Mouse (Mus musculus): ENCODE measurements around the gene Mocs1.

Mocs1 gene

DNA sequence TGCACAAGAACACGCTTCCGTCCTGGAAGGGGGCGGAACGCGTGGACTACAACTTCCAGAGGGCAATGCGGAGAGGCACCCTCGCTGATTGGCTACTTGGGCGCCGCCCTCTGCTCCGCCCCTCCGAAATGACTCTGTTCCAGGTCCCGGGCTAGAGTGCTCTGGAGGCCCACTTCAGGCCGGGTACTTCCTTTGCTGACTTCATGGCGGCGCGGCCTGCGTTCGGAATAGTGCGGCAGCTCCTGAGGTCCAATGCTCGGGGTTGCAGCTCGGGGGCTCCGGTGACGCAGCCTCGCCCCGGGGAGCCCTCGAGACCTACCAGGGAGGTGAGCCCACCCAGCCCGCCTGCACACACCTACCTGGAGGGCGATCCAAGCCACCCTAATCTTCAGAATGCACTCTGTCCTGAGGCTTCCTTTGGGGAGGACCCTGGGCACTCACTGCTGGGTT is at the start of gene Mocs1:
Gene Mocs1, plus strand, starts transcription at position 124 of the 450 bp plus-strand sequence.
- peak; percentile 96 to 97 for DNase-seq

DNA sequence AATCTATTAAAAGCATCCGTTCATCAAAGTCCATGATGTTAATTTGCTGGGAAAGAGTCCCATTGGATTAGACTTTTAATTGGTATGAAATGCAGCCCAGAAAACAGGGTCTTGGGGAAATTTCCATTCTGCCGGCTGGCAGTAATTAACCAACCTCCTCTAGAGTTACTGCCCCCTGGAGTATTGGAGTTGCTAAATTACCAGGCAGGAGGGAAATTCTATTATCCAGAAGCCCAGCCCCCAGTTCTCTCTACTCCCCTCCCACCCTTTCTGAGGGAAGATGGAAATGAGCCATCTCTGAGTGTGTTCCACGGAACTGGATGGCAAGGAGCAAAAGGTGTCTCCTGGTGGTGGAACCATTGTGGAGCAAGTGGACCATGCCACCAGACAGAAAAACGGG is 48.5 kb upstream of the Mocs1 start:
- no peak for DNase-seq

DNA sequence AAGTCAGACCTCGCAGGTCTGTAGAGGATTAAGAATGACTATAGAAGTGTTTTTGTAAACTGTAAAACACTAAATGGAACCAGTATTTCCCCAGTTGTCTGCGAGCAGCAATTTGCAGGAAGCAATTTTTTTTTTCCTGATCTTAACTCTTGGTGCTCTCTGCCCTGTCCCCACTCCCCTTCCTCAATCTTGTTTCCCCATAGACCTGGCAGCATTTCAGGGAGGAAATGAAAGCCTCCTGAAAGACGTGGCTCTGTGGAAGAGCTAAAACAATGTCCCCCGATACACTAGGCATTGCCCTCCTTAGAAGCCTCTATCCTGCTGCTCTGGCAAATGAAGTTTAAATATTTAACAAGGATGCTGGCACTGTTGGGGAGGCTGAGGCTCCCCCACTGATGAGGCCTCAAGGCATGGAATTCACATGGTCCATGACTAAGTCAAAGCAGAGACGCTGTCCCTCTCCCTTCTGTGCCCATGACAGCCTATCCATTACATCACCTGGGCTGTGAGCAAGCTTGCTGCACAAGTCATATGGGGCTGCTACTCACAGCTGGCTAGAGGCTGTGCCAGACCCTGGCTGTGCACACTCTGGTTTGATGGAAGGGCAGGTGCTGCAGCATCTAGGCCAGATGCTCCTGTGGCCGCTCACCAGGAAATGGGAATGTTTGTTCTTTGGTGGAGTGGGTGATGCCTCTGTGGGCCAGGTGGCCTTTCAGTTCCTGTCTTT is 43.8 kb upstream of the Mocs1 start:
- DNase-seq = no peak

DNA sequence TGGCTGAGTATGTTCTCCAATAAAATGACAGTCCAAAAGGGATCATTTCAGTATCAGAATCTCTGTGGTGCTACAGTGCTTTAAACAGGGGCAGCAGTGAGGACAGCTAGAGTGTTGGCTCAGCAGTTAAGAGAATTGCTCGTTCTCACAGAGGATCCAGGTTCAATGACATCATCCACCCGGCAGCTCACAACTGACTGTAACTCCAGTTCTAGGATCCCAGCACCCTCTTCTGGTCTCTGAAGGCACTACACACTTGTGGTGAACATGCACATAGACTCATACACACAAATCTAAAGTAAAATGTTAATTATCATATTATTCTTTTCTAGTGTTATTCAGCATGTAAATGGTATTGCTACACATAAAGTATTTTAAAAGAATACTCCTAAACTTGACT is 40.4 kb upstream of the Mocs1 start:
- no peak for DNase-seq

DNA sequence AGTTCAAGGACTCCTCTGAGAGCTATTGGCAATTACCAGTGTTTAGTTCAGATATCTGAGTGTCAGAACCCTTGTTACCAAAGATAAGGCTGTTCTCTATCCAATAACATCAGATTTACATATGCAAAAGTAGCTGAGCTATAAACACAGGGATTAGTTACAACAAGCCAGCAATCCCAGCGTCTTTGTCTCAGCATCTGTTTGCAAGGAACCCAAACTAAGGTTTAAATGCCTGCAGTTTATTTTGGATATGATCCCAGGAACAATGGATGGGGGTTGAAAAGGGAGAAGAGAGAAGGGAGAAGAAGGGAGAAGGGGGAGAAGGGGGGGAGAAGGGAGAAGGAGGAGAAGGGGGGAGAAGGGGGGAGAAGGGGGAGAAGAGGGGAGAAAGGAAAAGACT is 35.4 kb upstream of the Mocs1 start:
- no peak for DNase-seq

DNA sequence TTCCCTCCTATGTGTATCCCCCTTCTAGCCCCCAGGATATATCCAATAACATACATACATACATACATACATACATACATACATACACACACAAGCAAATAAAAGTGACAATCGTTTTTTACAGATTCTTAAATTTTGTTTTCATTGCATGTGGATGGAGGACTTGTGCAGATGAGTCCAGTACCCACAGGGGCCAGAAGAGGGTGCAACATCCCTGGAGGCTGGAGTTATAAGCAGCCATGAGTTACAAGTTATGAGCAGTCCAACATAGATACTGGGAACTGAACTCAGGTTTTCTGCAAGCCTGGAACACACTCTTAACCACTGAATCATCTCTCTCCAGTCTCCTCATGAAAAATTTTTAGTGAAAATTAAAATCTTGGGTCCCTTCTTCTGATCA is 33.3 kb upstream of the Mocs1 start:
- DNase-seq = peak in 1 of 2 experiments; percentile 6

DNA sequence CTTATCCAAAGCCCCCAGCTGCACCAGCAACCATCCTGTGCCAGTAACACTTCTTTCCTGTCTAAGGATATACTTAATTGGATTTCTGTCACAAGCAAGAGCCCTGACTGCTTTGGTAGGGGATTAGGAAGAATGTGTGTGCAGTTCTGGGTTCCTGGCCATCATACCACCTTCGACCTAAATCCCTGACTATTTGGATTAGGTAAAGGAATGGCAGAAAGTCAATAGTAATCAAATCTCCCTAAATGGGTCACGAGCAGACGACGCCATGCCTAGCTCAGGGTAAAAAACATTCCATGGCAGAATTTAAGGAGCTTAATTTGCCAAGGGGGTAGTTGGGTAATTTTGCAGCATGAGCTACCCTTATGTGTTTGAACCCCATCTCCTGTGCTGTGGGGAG is 28.6 kb upstream of the Mocs1 start:
- DNase-seq = no peak

DNA sequence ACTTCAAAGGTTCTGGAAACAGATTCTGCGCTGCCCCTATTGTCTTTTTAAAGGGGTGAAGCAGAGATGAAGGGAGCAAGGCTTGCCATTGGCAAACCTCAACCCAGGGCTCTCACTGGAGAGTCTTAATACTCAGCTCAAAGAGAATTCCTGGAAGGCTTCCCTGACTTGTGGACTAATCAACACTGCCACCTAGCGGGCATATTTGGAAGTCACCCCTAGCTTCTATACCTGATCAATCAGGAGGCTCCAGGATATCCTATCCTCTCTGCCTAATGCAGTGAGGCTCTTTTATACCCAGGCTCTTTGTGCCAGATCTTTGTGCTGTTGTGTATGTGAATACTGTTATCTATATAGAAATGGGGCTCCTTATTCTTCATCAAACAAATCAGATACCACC is 28.0 kb upstream of the Mocs1 start:
- DNase-seq = peak; percentile 41 to 85

DNA sequence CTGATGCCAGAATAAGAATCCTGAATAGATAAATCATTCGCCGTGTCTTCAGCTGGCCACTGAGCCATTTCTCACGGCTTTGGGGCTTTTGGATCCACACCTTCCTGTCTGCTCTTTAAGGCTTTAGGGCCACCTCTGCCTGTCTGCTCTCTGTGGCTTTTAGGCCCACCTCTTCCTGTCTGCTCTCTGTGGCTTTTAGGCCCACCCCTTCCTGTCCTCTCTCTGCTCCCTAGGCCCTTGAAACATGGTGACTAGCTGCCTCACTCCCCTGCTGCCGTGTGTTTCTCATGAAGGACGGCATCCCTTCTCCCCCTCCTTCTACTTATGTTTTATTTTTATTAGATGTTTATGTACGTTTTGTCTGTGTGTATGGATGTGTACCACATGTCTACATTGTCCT is 25.0 kb upstream of the Mocs1 start:
- DNase-seq = no peak

DNA sequence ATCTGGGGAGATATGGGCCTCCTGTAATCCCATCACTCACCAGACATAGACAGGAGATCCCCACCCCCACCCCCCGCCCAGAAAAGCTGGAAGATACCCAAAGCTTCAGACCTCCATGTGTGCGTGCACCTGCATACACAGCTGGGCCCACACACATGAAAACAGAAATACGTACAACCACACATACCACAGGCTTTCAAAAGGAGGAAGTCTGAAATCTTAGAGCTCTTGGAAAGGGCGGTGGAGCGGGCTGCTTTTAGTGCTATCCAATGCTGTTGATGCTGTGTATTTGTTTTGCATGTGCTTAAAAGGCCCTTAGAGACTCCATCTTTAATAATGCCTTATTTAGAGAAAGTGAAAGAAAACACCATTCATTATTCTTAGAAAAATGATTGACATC is 22.2 kb upstream of the Mocs1 start:
- DNase-seq = no peak

DNA sequence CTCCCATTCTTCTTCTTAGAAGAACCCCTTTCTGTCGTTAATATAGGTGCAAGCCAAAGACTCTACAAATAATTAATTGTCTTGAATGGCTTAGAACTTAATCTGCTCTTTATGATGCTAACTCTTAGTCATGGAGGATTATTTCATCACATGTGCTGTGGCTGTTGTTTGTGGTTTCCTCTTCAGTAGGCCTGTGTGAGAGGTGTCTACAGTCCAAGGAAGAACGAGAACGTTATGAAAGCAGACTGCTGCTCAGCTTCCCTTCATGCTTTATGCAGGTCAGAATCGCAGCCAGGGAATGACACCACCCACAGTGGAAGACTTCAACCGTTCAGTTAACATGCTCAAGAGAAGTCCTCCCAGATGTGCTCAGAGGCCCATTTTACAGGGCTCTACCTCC is 15.2 kb upstream of the Mocs1 start:
- DNase-seq = no peak

DNA sequence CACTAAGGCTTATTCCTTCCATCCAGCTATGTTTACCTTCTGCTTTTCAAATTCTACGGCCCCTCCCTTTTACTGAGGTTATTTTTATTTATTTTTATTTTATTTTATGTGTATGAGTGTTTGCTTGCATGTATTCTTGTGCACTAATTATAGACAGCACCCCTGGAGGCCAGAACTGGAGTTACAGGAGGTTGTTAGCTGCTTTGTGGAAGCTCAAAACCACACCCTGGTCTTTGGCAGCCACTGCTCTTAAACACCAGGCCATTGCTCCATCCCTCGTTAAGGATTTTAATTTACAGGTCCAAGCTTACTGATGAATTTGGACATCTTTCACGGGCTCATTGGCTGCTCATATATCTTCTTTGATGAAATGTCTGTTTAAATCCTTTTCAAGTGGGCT is 14.6 kb upstream of the Mocs1 start:
- no peak for DNase-seq

DNA sequence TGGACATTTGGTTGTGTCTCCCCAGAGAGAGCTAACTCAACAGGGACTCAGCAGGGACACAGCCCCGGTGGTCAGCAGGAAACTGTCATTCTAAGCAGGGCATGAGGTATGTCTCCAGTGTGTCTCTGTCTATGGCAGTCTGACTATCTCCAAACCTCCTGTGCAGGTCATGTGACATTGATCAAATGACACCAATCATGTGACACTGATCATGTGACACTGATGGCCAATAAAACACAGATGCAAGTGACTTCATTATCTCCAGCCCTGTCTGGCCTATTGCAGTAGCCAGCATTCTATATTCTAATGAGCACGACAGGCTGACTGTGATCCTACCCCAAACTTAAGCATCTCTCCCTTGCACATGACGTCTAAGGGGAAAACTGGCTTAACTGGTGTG is 11.9 kb upstream of the Mocs1 start:
- no peak for DNase-seq

DNA sequence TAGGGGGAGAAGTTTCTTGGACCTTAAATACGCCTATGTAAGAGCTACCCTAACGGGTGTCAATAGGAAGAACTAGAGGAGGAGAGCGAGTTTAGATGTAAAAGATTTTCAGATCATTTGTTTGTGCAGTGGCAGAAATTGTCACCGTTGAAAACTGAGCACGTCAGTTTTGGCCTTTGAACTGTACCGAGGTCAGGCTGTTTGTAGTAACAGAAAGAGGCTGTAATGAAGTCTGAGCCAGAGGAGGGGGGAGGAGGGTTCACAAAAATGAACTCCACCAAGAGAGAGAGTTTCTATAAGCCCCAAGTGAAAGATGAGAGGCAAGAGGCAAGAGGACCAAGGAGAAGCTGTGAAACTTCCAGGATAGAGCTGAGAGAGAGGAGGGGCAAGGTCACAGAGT is 8.3 kb upstream of the Mocs1 start:
- DNase-seq = no peak

DNA sequence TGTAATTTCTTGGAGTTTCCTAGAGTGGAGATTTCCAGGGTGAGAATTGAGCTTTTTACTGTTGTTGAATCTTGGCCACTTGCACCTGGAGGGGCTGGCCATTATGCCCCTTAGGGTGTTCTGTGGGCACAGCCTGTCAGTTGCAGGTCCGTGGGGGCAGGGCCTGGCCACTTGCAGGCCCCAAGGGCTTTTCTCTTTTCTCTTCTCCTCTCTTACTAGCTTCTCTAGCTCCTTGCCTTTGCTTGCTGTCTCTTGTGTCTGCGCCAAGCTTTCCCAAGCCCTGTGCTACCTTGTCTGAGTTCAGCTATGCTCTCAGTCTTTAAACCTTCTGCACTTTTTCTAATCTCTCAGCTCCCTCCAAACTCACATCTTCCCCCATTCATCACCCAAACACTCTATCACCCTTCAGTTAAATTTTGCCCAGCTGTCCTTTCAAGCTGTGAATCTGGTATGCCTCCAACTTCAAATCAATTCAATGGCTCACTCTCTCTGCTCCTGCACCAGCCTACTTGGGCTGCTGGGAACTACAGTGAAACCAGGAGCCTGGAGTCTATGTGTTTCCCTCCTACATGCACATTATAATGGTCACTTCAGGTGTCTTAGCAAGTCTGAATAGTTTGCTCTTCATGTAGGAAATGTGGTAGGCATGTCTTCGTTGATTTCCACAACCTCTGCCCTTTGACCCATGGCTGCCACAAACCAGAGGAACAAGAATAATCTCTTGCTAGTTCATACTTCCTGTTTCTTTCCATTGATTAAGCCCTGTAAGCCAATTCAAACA is 5.7 kb upstream of the Mocs1 start:
- no peak for DNase-seq

DNA sequence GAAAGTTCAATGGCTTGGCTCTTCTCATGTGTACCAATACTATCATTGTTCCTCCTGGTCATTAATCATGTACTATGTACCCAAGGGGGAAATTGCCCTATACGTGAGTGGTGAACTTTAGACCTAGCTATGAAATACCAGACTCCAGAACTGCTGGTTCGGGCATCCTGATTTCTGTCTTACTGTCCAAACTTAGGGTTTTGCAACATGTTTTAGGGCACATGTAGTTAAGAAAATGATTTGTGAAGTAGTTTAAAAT is 5.2 kb upstream of the Mocs1 start:
- DNase-seq = no peak

DNA sequence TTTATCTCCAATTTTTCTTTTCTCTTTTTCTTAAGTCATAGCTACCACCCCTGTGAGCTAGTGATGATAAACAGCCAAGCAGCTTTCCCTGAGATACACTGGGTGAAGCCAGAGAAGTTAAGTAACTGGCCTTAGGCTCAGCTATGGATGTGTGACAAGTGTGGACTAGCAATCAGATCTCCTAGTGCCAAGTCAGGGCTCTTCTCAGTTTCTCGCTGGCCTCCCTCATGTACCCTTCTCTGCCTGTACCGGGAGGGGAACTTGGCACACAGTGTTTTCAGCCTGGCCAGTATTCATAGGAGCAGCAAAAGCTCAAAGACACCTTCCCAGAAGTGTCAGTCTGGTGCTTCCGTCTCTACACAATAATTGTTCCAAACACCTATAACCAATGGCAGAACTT is 4.3 kb upstream of the Mocs1 start:
- no peak for DNase-seq

DNA sequence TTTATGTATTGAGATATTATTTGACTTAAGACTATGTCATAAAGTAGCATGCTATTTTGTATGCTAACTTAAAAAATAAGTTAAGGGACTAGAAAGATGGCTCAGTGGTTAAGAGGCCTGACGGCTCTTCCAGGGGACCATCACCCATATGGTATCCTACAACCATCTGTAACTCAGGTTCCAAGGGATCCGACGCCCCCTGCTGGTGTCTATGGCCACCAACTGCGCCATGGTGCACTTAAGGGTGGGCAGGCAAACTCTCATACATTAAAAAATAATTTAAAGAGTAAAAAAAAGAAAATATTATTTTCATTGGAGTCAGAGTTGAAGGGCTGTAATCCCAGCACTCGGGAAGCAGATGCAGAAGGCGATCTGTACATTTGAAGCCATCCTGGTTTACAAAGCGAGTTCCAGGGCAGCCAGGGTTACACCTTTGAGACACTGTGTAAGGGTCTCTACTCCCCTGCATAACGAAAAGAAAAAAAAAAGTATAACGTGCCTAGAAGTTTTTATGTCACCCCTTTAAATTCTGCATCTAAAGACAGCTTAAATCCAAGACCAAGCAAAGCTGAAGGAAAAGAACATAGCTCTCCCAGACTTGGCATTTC is 427 bp upstream of the Mocs1 start:
- peak in 1 of 2 experiments; percentile 38 for DNase-seq

DNA sequence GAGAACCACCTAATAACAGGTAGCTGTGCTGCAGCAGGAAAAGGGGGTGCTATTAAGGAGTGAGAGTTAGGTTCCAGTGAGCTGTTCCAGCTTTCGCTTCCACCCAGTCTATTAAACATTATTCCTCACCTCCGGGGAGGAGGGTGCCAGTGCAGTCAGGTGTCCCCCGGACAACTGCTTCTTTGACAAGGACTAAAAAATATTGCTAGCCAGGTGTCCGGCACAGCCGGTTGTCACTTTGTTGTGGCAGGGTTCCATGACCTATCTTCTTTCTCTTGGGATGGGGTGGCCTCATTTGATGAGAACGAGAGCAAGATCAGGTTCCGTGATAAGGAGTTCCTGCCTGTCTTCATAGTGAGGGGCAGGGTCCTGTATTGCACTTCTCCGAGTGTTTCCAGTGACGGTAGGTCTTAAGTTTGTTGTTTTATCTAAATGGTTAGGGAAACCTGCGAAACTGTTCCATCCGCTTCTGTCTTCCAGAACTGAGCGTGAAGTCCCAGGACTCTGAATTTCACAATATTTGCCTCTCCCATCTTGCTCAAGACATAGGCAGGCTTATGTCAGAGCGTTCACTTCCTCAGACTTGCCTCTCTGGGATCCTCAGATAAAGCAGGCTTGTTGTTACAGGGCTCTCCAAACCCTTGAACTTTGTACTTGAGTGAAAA is 721 bp downstream of the Mocs1 start:
- peak; percentile 31 to 44 for DNase-seq

DNA sequence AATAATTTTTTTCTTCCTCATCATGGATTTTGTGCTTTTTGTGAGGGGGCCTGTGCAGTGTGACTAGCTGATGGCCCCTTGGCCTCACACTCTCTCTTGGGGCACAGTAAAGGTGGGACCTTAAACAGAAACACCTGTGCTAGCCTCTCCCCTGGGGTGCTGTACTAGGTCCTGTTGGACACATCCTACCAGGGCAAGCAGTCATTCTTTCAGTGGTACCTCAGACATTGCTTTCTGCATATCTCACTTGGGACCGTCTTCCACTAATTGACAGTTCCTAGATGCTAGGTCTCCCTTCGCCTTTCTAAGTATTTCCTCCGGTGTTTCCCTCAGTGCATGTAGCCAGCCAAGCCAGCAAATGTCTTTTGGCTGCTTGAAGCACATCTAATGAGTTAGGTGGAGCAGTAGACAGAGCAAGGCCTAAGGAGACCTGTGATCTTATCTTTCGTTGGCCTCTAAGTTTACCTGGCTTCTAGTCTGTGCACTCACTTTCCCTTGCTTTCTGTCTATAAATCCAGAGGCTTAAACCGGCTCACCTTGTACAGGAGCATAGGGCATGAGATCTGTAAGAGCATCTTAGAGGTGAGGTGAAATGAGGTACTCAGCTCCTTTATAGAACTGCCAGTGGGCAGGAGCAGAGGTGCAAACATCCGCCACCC is 1.4 kb downstream of the Mocs1 start:
- no peak for DNase-seq

DNA sequence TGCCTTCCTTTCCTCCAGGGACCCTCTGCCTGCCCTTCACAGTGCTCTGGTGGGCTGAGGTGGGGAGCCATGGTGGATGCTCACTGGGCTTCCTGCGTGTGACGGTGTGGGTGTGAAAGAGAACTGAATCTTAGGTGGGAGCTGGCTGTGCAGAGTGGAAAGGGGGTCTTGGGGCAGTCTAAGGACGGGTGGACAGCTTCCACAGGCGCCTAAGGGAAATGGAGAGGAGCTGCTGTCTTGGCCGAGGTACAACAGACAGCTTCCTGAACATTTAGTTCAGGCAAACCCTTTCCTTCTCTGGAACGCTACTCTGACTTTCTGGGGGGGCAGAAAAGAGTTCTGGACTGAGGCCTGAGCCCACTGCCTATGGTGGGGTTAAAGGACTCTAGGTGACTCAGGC is 2.0 kb downstream of the Mocs1 start:
- DNase-seq = no peak

DNA sequence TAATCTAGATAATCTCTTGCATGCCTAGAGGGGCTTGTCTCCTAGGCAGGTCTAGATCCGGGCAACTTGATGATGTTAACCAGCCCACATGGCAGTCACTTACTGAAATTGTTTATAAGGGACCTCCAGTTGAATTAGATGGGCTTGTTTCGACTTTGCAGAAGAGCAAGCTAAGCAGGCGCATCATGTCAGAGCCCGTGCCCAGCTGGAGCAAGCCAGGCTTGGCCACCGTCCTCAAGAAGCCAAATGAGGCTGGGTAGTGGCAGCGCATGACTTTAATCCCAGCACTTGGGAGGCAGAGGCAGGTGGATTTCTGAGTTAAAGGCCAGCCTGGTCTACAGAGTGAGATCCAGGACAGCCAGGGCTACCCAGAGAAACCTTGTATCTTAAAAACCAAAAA is 3.0 kb downstream of the Mocs1 start:
- DNase-seq = no peak

DNA sequence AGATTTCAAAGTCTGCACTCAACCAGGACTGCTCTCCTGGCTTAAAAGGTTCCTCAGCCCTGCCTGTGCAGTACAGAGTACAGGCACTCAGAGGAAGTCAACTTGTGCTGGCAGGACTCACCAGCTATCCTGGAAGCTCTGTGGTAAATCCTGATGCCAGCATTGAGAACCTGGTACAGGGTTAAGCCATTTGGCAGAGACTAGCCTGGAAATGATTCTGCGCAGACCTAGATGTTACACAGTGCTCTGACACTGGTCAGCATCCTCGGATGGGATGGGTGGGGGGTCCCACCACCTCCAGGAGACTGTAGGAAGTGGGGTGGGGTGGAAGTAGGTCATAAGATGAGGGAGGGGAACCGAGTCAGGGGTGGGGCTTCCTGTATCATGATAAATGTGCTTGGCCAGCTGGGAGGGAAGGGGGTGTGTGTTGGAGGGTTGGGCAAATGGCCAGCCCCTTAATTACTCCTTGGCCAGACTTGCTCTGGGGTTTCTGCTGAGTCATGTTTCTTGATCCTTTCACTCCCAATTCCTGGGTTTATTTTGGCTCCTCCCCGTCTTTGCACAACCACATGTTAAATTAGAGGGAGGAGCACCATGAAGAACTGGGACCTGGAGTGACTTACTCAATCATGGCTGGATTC is 4.0 kb downstream of the Mocs1 start:
- DNase-seq = peak; percentile 69 to 81

All from kidney, adult 8-10 months (tissue).